Mouse (Mus musculus) urinary bladder, postnatal 4 days (tissue): ENCODE results near the gene Cadps2.

Experiments used
- DNase-seq, 2 experiments: peaks; one replicate each; pipeline ENCODE4 v3.0.0; 2021 to 2022; ENCODE audit warnings: low spot score in 2 of 2

Cadps2 gene

DNA sequence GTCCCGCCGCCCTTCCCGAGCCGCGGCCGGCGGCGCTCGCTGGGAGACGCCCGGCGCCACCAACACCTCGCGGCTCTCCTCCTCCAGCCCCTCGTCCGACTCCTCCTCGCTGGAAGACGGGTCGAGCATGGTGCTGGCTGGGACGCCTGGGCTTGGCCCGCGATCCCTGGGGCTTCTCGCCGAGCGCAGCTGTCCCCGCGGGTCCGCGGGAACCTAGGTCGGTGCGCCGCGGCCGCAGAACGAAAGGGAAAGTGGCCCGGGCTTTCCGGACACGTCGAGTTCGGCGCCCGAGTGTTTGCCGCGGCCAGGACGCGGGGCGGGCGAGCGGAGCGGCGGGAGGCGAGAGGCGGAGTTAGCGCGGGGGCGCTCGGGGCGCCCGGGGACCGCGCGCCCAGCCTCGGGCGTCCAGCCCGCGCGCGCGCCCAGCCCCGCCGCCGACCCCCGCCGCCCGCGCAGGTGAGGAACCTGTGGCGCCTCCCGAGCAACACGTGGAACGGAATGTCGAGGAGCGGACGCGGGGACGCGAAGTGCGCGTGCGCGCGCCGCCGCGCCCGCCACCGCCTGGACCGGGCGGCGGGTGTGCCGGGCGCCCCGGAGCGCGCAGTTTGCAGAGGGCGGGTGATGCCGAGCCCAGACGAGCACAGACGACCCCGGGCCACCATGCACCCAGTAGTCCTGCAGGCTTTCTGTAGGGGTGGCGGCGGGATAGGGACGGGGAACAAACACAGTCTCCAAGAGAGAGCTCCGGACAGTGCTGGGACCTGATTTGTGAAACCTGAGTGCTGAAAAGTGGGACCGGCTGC, at the start of gene Cadps2:
TSS of gene Cadps2 (minus strand) at position 413 of the 803 bp plus-strand sequence.
- DNase-seq, result peak; percentile 46 to 60

DNA sequence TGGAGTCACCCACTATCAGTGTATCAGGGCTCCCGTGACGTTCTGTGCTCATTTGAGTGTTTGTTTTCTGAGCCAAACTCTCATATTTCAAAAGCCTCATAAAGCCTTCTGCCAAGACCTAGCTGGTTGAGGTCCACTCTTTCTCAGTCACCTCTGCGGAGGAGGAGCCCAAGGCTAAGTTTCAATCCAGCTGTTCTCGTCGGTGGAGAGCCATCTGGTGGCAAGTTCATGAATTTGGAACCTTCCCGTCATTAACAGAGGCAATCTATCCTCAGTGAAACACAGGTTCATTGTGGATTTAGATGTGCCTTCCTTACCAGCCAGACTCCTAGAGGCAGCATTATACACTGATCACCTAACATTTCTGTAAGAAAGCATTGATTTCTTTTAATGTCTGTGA, 47.2 kb upstream of the Cadps2 start:
- no peak for DNase-seq

DNA sequence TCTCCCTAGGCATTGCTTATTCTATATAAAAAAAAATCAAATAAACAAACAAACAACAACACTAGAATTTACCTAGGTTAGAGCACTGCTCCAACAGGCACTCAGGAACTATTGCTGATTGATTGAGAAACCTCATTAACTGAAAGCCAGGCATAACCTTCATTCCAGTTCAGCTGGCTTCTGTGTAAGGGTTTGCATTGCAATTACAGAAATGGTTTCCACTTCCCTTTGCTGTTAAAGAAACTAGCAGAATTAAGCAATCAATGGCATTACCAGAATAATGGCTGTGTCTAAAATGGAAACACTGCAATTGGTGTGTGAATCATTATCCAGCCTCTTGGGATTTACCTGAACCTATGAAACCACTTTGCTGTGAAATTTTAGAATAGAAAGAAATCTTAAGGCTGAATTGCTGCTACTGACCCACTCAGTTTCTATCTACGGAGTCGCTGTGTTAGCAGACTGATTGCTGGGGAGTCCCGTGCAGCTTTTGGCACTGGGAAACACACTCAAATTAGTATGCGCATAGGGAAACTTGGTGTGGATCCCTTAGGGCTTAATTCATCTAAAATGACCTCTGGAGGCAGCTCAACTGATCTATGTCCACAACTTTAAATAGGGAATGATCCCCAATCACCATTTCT, 37.7 kb upstream of the Cadps2 start:
- DNase-seq, result no peak

DNA sequence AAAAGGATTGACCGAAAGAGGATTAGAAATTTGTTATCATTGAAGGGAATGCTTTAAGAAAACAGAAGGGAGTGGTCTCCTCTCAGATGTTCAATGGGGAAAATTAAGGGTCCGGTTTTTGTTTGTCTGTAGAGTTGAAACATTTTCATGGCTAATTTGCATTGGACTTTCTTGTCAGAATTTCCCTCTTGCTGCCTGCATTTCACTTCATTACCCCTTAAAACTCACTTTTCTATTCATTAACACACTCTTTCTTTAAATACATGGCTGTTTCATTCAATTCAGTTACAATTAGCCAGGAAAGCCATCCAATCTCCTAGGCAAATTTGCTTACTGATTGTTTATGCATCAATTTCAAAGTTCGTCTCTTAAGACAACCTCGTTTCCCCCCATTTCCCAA, 37.1 kb upstream of the Cadps2 start:
- DNase-seq, result no peak

DNA sequence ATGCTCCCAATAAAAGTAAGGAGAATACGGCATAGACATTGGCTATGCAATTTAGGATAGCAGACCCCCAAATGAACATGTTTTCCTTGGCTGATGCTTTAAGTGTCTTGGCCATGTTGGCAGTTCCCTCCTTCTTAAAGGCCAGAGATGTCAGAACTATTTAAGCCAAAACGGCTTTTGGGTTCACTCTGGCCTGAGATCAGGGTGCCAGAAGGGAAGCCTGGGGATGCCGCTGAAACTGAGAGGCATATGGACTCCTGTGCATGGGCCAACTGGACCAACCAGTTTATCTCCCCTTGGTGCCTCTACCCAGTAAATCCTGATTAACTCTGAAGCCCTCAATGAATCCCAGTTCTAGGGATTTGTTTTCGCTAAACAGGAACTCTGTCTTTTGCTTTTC, 34.6 kb upstream of the Cadps2 start:
- DNase-seq, result no peak

DNA sequence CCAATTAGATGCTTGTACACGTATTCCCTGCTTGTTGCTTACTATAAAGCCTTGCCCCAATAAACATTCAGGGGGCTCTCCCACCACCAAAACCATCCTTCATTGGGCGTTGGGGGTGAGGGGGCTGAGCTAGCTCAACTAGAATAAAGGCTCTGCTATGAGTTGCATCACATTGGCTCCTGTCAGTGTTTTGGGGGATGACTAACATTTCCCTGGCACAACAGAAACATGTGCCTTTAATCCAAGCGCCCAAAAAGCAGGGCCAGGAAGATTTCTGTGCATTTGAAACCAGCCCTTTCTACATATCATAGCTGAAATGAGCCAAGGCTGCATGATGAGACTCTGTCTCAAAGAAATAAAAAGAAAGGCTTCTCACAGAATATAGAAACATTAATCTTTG, 34.0 kb upstream of the Cadps2 start:
- DNase-seq, result no peak

DNA sequence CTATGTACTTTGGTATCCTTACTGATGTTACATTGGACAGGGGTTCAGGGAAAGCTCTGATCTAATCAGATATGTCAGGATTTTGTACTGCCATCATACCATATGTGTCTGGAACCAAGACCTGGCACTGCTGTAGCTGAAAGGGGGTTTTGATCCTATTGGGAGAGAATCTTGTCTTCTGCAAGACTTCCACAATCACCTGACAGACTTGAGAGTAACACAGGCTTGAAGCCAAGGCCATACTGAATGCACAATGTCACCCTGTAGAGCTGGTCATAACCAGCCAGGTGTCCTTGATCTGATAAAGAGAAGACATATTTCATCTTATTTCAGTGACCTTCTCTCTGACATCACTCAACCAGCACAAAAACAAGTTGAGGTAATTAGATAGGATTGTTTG, 30.8 kb upstream of the Cadps2 start:
- no peak for DNase-seq

DNA sequence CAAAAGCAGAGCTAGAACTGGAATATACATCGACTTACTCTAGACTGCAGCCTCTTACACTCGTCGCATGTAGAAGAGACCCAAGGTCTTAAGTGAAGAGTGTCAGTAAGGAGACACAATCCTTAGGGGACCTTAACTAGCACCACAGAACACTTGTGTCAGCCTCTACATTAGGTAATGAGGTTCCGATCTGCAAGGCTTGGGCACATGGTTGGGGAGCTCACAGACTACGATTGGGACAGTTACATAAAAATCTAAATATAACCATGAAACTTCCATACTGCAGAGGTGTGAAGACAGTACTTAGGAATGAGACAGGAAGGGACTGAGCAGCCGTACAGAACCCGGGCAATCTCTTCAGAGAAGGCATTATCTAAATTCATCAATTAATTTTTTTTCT, 27.1 kb upstream of the Cadps2 start:
- no peak for DNase-seq

DNA sequence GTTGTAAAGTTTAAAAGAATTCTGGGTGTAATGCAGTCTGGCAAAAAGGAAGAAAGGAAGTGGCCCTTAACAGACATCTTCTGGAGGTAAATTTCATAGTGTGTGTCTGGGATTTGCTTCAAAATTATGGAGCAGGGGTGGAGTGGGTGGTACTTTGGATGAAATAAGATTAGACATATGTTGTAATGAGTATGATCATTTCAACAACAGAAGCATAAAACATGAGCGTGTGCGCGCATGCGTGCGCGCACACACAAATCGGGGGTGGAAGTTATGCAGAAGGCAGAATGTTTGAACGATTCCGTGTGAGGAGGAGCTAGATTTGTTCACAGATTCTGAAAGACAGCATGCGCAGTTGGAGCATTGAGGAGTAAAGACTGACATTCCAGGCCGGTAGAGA, 14.2 kb upstream of the Cadps2 start:
- DNase-seq, result no peak

DNA sequence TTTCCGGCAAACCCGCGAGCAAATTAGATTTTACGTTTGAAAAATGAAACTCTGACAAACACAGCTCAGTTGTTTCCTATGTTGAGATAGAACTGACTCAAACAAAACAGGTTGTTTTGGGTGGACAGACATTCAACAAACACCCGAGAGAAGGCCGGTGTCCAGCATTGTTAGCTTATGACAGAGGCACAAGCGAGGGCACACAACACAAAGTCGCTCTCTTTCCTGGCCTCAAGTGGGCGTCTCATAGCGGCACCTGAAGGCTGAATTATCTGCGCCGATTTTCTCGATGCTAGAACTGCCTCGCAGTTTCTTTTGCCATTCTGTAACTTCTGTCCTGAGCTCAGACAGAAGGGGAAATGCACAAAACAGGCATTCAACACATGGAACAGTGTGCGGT, 780 bp upstream of the Cadps2 start:
- DNase-seq, result no peak

DNA sequence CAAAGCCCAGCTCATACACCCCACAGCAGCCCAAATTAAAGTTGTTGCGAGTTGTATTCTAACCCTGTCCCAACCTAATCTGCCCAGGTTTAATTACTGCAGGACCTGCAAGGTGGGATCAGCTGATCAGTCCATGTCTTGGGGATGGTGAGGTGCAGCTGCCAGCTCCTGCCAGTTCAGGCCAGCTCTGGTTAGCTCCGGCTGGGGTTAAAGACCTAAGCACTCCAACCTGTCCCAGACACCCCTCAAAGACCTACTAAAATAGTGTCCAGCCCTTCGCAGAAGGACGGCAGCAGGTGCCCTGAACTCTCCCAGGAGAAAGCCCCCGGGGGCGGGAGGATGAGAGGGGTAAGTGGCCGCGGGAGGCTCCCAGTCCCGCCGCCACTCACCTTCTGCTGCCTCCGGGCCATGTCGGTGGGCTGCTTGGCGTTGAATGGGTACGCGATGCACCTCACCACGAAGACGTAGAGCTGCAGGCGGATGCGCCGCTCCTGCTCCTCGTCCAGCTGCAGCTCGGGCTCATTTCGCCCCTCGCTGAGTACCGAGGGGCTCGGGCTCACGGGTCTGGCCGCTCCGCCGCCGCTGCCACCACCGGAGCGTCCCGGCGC, 716 bp downstream of the Cadps2 start:
- no peak for DNase-seq

DNA sequence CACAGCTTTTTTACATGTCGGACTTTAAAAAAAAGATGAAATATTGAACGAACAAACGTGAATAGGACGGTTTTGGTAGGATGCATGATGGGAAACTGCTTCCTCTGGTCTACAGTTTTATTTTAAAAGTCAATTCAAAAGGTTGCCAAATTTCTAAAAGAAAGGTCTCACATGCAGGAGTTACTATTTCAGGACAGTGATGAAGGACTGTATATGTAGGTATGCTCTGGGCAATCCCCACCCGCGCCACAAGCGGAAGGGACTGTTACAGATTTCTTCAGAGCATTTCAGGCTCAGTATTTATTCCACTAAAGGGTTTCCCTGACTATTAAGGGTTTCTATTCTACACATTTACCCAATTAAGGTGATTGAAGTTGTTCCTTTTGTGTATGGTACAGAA, 1.6 kb downstream of the Cadps2 start:
- no peak for DNase-seq

DNA sequence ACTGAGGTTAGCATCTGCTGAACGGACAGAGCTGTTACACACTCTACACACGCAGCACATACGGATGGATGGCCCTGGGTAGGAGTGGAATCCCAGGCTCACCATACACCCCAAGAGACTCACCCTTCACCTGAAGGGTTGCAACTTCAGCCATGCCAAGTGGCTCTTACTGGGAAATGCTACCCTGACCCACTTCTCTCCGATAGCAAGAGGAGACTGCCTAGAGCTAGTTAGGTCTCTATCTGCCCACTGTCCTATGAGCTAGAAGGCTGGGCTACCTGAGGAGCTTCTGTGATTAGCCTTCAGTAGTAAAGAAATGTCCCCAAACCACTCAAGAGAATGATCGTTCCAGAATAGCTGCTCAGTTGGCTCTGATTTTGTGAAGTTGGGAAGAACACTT, 2.1 kb downstream of the Cadps2 start:
- no peak for DNase-seq

DNA sequence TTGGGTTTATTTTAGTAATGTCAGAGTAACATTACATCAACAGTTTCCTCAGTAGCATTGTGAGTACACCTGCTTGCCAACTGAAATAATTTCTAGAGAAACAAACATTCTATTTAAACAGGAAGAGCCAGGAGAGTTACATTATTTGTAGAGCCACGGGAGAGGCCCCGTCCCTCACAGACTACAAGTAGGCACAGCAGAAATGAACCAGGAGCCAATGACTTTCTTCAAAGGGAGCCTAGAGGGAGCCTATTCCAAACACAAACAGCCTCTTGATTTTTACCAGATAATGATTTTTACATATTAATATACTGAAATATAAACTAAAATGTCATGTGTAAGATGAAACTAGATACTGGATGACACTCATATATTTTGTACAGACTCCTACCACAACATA, 2.5 kb downstream of the Cadps2 start:
- no peak for DNase-seq

DNA sequence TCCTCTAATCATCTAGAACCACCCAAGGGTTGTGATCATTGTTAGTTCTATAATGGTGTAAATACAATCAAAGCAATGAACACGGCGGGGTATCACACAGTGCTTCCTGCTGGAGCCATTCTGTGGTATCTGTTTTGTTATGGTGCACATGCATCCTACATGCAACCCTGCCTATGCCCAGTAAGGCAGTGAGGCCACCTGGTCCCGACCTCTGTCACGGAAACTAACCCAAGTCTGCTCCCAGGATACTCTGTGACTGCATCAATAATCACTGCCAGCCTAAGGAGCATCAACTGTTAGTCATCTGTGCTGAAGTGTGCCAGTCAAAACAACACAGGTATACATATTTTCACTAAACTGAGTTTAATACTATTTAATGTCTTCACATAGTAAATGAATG, 3.7 kb downstream of the Cadps2 start:
- no peak for DNase-seq

DNA sequence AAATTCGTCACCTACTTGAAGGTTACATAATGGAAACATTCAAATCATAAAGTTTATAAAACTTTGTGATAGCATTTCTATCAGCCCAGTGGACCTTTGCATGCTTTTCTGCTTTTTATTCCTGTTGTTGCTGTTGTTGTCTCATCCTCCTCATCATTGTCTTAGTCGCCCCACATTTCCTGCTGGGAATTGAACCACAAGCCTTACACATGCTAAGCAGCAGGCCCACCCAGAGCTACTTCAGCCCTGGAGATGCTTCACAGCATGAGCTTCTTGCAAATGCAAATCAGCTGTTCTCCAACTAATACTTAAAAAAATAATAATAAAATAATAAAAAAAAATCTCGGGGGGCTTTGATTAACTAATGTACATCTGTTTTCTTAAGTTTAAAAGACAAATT, 8.5 kb downstream of the Cadps2 start:
- no peak for DNase-seq

DNA sequence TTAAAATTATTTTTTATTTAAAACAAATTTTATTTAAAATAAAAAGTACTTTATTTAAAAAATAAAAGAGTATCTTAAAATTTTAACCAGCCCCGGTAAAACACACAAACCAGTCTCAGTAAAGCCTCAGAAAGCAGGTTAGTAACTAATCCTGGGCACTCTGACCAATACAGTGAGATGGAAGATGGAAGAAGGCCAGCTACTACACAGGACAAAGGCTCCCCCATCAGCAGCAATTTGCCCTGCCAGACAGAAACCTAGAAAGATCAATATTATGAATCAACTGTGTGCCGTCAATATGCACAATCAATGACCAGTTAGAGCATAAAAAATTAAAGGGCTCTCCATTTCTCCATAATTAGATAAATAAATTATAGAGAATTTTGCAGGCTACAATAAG, 9.9 kb downstream of the Cadps2 start:
- no peak for DNase-seq

DNA sequence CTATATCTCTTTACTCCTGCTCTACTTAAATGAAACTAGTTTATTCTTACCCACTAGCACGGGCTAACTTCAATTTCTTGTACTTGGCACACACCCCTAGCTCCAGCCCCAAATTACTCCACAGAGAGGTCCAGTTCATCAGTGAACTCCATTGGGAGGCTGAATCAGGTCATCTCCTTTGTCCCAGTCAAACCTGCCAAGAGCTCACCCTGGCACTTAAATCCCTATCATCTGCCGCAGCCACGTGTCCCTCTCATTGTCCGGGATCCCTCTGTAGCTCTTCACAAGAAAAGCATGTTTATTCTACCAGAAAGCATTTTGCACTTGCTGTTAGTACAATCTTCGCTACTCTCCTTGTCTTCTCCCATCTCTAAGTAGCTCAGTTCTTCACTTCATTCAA, 17.4 kb downstream of the Cadps2 start:
- no peak for DNase-seq

DNA sequence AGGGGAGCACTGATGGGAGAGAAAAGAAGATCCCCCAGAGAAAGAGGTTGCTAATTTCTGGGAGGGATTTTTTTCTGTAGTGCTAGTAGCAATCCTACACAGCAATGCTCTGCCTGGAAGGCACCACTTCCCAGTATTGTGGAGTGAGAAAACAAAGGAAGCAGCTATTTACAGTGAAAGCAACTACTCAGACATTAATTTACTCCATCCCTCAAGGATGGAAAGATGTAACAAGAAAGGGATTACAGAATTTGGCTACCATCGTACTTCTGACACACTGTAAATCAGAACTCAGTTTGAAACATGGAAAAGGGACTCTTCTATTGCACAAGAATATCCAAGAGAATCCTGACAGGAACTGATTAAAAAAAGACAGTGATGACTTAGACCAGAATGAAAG, 29.1 kb downstream of the Cadps2 start:
- no peak for DNase-seq

DNA sequence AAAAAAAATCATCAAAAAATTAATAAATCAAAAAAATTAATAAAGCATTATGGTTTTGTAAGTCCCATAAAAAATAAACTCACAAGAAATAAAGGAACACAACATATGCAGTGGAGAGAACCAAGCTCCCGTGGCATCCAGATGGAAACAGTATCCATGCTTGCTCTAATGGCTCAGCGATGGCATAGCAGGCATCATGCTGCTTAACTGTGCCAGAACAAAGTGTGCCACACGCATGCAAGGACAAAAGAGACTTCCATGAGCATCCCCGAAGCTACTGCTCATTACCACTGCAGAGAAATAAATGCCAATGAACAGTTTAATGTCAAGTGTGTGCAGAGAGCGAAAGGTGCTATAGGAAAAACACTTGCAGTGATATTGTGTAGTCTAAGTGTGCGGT, 29.9 kb downstream of the Cadps2 start:
- no peak for DNase-seq

DNA sequence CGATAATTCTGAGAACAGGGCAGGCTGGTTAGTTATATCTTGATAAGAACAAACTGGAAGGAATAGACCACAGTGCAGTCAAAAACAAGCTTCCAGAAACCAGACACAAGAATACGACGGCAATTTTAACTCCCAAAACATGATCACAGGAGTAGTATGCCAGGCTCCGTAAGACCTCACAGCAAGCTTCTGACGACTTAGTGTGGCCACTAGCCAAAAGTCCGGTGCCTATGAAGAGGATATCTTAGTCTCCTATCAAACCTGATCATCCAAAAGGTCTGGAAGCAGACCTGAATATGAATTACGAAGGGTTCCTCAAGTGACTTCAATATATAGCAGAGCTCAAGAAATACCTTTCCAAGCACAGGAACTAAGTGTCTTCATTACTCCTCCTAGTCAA, 33.9 kb downstream of the Cadps2 start:
- DNase-seq, result no peak

DNA sequence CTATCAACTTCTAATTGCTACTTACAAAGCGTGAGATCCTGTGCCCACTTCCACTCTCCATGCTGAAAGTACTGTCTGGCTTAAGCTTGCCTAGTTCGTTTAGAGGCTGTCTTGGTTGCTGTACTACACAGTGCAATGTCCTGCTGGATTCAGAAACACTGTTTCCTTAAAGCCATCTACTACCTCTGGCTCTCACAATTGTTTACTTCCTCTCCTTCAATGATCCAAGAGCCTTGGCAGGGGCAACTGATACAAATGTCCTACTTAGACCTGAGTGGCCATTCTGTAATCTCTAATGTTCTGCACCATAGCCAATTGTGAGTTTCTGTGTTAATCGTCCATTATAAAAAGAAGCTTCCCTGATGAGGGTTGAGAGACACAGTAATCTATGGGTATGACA, 47.4 kb downstream of the Cadps2 start:
- DNase-seq, result no peak

DNA sequence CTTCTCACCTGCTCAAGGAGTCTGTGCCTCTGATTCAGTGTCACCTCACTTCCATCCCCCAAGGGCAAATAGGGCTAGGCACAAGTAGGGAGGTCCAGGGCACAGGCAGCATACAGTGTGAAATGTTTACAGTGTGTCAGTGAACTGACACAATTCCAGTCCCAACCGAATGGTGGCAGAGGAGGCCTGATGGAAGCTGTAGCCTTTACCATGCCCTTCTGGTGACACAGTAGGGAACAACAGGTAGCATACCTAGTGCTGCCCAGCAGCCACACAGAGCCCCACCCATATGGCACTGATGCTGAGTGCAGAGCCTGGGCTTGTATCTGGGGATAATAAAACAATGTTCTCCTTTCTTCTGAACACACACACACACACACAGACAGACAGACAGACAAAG, 61.6 kb downstream of the Cadps2 start:
- DNase-seq, result no peak
